Mouse (Mus musculus) heart, postnatal 0 days (tissue): ENCODE results near the gene Slc24a1. TPM values are rescaled to one million over a fixed set of nuclear protein-coding genes. Genes with fewer than 3 reads are reported as not detected.
A peak's percentile ranks its signal among the peaks of the same experiment; 100 is the strongest.

Experiments used
- ATAC-seq: fragments of 200-750 bp; cut with Nextera tagmentation; 2 replicates; pipeline ENCODE4 v1.8.0; 2017; ENCODE audit warnings: low read depth, moderate number of reproducible peaks, moderate library complexity; ENCODE audit not compliant: insufficient read depth
- DNase-seq: peaks from one replicate; pipeline ENCODE4 v3.0.0-alpha.2; 2016; ENCODE audit warnings: low spot score
- H3K27ac ChIP-seq: fragments of 300-500 bp; sonication (generic); 2 replicates; pipeline ENCODE4 v1.5.1; 2014; ENCODE audit warnings: low read depth, mild to moderate bottlenecking
- H3K27me3 ChIP-seq: fragments of 300-500 bp; sonication (generic); 2 replicates; pipeline ENCODE4 v1.6.1; 2014; ENCODE audit warnings: low read length, mixed read lengths; ENCODE audit not compliant: control insufficient read depth, insufficient read depth
- H3K36me3 ChIP-seq: fragments of 300-500 bp; sonication (generic); replicated peaks from 2 replicates; pipeline ENCODE4 v1.6.1; 2014; ENCODE audit warnings: low read length, mixed read lengths; ENCODE audit not compliant: control insufficient read depth, insufficient read depth
- H3K4me1 ChIP-seq: fragments of 300-500 bp; sonication (generic); 2 replicates; pipeline ENCODE4 v1.6.1; 2014; ENCODE audit warnings: antibody characterized with exemption; ENCODE audit not compliant: control insufficient read depth, insufficient read depth
- H3K4me2 ChIP-seq: fragments of 300-500 bp; sonication (generic); 2 replicates; pipeline ENCODE4 v1.6.1; 2014; ENCODE audit warnings: low read depth, mild to moderate bottlenecking, low read length, moderate library complexity
- H3K4me3 ChIP-seq: fragments of 300-500 bp; sonication (generic); 2 replicates; pipeline ENCODE4 v1.5.1; 2014; ENCODE audit warnings: low read depth, low read length
- H3K9ac ChIP-seq: fragments of 300-500 bp; sonication (generic); replicated peaks from 2 replicates; pipeline ENCODE4 v1.6.1; 2014; ENCODE audit warnings: low read depth, low read length, mixed read lengths
- H3K9me3 ChIP-seq: fragments of 300-500 bp; sonication (generic); replicated peaks from 2 replicates; pipeline ENCODE4 v1.6.1; 2016; ENCODE audit warnings: low read length; ENCODE audit not compliant: control insufficient read depth
- CTCF ChIP-seq: IDR thresholded peaks from 2 replicates; pipeline ENCODE4 v1.5.1; 2016; ENCODE audit warnings: antibody characterized with exemption, control low read depth, low read depth
- EP300 ChIP-seq: IDR thresholded peaks from 2 replicates; pipeline ENCODE4 v1.6.1; 2016; ENCODE audit warnings: antibody characterized with exemption, low read depth
- WGBS: fragments of 180-500 bp; shearing (Covaris S2); extraction: QIAGEN DNeasy Blood & Tissue Kit; methylation state at CpG from one replicate; pipeline ENCODE4 v1.1.7; 2014; 5-methylcytosine and 5-hydroxymethylcytosine counted together
- polyA plus RNA-seq: library from polyadenylated mRNA; unstranded; fragments of >200 nt; fragmentation: Nextera tagmentation; extraction: Ambion mirVana; gene quantifications from 2 replicates; pipeline ENCODE4 v1.2.1, GENCODE M21; 2015
- total RNA-seq: library from RNA; depleted of rRNA; stranded (reverse); fragments of >200 nt; gene quantifications from 2 replicates; pipeline ENCODE4 v1.2.3, GENCODE M21; 2014; ENCODE audit warnings: low replicate concordance

The Slc24a1 gene
- total and polyA plus RNA-seq, 2 experiments from 2014 or later = 0.05 TPM; not detected in 1

DNA sequence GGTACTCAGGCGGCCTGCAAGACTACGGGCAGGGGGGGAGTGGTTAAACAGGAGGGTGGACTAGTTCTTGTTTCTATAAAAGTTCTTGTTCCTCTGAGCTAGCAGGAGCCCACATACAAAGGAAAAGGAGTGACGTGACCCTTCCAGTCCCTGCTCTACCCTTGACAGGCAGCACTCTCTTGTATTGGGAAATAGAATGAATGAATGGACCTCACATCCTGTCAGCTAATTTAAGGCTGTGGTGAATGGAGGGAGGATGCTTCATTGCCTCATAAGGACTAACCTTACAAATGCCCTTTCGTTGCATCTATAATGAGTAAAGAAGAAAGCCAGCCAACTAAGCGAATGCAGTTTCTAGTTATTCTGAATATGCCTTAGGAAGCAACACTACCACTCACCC is 25.6 kb downstream of the Slc24a1 start:
- 68% methylated on average over 5 of the region's 5 CpGs for WGBS
- H3K36me3 ChIP-seq = no peaks in the 10 kb centered on the region
- no peaks in the 10 kb centered on the region for H3K9me3 ChIP-seq
- no peak overlapping the region for H3K4me3 ChIP-seq
- H3K27ac ChIP-seq = peak overlapping the region; percentile 85
- H3K4me2 ChIP-seq = no peak overlapping the region
- H3K27me3 ChIP-seq = no peaks in the 10 kb centered on the region
- H3K9ac ChIP-seq = no peak overlapping the region
- ATAC-seq = no peak
- no peak for TF ChIP-seq CTCF
- TF ChIP-seq EP300 = no peak
- H3K4me1 ChIP-seq = peaks cover 30% of the 10 kb centered on the region
- no peak for DNase-seq

DNA sequence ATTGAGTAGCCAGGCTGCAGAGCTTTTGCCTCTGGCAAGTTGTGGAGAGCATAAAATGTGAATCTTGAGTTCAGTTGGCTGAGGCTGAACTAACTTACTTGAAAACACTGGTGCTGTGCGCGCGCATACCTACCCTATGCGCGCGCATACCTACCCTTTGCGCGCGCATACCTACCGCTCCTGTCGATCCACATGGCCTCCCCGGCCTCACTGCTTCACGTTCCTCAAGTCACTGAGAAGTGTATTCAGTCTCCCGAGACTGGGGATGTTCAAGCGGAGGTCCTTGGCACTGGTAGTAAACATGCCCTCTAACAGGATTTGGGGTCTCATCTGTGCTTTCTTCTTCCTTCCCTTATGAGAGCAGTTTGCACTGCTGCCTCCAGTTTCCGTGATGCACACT is 32.8 kb downstream of the Slc24a1 start:
- peak overlapping the region; percentile 41 for H3K4me3 ChIP-seq
- H3K4me1 ChIP-seq = no peaks in the 10 kb centered on the region
- no peaks in the 10 kb centered on the region for H3K27me3 ChIP-seq
- H3K27ac ChIP-seq = no peak overlapping the region
- DNase-seq = peak; percentile 41
- WGBS = 42% methylated on average over 16 of the region's 16 CpGs
- H3K4me2 ChIP-seq = peak overlapping the region; percentile 54
- no peaks in the 10 kb centered on the region for H3K36me3 ChIP-seq
- H3K9ac ChIP-seq = peak overlapping the region; percentile 1; the same call in 1 of the 2 replicates
- H3K9me3 ChIP-seq = no peaks in the 10 kb centered on the region
- ATAC-seq = no peak; the same call in 1 of the 2 replicates
- TF ChIP-seq CTCF (no peak), EP300 (no peak)

DNA sequence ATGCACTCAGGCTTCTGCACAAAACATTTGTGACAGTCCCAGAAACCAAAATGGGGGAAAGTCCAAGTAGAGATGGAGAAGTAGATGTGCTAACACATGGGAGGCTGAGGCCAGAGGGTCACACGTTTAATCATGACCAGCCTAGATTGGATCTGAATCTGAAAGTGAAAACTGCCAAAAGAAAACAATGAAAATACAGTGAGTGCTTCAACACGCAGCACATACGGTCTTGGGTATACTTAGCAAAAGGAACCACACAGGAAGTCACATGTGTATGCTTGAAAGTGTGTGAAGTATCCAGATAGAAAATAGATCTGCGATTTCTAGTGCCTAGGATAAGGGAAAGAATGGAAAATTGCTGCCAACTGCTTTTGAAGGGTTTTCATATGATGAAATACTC is 36.8 kb downstream of the Slc24a1 start:
- no peaks in the 10 kb centered on the region for H3K9me3 ChIP-seq
- 0 out of 2 replicates have a peak overlapping the region, but pooled peaks have one; percentile 3 for H3K27ac ChIP-seq
- ATAC-seq = no peak
- no peaks in the 10 kb centered on the region for H3K4me1 ChIP-seq
- no peaks in the 10 kb centered on the region for H3K27me3 ChIP-seq
- no peak for DNase-seq
- H3K4me2 ChIP-seq = no peak overlapping the region
- no peak for TF ChIP-seq EP300
- TF ChIP-seq CTCF = no peak
- no peak overlapping the region for H3K9ac ChIP-seq
- whole genome bisulfite sequencing = 52% methylated on average over 4 of the region's 4 CpGs
- no peak overlapping the region for H3K4me3 ChIP-seq
- H3K36me3 ChIP-seq = peaks cover 25% of the 10 kb centered on the region; the same call in 1 of the 2 replicates

DNA sequence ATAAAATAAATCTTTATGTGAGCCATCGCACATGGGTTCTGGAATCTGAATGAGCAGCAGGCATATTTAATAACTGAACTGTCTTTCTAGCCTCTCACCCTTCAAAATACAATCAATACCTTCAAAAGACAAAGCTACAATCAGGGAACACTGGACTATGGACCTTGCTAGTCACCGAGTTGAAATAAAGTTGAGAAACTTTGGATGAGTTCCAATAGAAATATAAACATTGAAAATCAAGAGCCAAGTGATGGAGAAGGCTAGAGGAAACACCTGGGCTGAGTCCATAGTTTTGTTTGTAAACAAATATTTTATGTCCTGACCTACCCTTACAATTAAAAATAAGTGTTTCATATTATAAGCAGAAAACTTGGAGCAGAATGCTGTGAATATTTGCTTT is 37.4 kb downstream of the Slc24a1 start:
- Histone ChIP-seq H3K4me2 (no peak overlapping the region), H3K36me3 (peaks cover 25% of the 10 kb centered on the region; the same call in 1 of the 2 replicates), H3K4me1 (no peaks in the 10 kb centered on the region), H3K9me3 (no peaks in the 10 kb centered on the region), H3K9ac (no peak overlapping the region), H3K27ac (no peak overlapping the region), H3K4me3 (no peak overlapping the region), H3K27me3 (no peaks in the 10 kb centered on the region)
- 72% methylated on average over 2 of the region's 2 CpGs for WGBS
- TF ChIP-seq EP300 = no peak
- TF ChIP-seq CTCF = no peak
- ATAC-seq (no peak), DNase-seq (no peak)

DNA sequence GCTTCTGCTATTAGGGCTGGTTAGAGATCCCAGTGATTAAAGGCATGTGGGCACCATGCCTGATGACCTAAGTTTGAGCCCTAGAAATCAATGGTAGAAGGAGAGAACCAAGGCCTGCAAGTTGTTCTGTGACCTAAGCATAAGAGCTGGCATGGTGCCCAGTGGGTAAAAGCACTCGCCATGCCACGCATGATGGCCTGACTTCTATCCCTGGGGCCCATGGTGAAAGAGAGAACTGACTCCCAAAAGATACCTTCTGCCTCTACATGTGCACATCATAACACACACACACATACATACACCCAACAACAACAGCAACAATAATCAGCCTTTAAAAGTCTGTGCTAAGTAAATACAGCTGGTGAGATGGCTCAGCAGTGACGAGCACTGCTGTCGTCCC is 38.0 kb downstream of the Slc24a1 start:
- ATAC-seq (no peak), DNase-seq (no peak)
- Histone ChIP-seq H3K9ac (no peak overlapping the region), H3K4me2 (no peak overlapping the region), H3K9me3 (no peaks in the 10 kb centered on the region), H3K27me3 (no peaks in the 10 kb centered on the region), H3K4me3 (no peak overlapping the region), H3K36me3 (peaks cover 25% of the 10 kb centered on the region; the same call in 1 of the 2 replicates), H3K4me1 (no peaks in the 10 kb centered on the region), H3K27ac (no peak overlapping the region)
- WGBS = 89% methylated on average over 4 of the region's 4 CpGs
- TF ChIP-seq CTCF = no peak
- TF ChIP-seq EP300 = no peak

DNA sequence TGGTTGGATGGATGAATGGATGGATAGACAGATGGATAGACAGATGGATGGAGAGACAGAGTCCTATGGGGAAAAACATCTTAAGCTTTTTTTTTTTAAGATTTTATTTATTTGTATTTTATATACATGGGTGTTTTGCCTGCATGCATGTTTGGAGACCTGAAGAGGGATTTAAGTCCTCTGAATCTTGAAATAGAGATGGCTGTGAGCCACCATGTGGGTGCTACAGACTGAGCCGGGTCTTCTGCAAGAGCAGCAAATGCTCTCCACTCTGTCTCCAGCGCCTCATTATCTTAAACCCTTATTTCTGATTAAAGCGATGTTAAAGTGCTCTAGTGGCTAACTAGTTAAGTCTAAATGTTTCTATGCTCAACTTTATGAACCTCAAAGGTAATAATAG is 44.0 kb downstream of the Slc24a1 start:
- H3K9ac ChIP-seq = no peak overlapping the region
- no peak overlapping the region for H3K27ac ChIP-seq
- 82% methylated on average over 3 of the region's 3 CpGs for whole genome bisulfite sequencing
- DNase-seq (no peak), ATAC-seq (no peak)
- no peak overlapping the region for H3K4me3 ChIP-seq
- no peaks in the 10 kb centered on the region for H3K4me1 ChIP-seq
- H3K9me3 ChIP-seq = no peaks in the 10 kb centered on the region
- no peaks in the 10 kb centered on the region for H3K27me3 ChIP-seq
- no peak overlapping the region for H3K4me2 ChIP-seq
- peaks cover 37% of the 10 kb centered on the region; the same call in 1 of the 2 replicates for H3K36me3 ChIP-seq
- TF ChIP-seq CTCF = no peak
- TF ChIP-seq EP300 = no peak
